Mouse (Mus musculus): ENCODE measurements around the gene Hgd. TPM values are rescaled to one million over a fixed set of nuclear protein-coding genes. Genes with fewer than 3 reads are reported as not detected.
"Not testable (repeated sequence)": the region's sequence is repeated elsewhere in the genome, so short reads cannot be mapped to it uniquely, and the experiment has no call there.

Gene Hgd
- total RNA-seq, 2 experiments from 2014 or later: not detected

DNA sequence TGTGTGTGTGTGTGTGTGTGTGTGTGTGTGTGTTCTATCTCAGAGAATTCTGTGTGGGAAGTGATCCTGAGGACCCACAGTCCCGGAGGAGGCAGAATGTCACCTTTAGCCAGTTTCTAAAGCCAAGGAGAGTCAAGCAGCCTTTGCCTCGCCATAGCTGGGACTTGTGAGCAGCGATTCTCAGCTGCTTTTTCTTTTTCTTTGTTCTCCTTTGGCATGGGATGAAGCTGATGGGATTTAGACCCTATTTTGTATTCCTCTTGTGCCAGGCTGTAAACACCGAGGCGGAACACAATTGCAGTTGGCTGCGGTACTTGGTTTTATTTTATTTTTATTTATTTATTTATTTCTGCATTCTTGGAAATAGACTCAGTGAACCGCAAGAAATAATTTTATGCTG, 49.1 kb downstream of the Hgd start:
- no peak for DNase-seq

GRCm38 (mm10) chr16:37634578-37634977, 54.6 kb downstream of the Hgd start:
- no peak for DNase-seq

- no peak for DNase-seq
Measured at GRCm38 (mm10) chr16:37635095-37635494, 55.1 kb downstream of the Hgd start.

- peak; percentile 28 to 50 for DNase-seq
Measured at GRCm38 (mm10) chr16:37636107-37636506, 56.2 kb downstream of the Hgd start.

DNA sequence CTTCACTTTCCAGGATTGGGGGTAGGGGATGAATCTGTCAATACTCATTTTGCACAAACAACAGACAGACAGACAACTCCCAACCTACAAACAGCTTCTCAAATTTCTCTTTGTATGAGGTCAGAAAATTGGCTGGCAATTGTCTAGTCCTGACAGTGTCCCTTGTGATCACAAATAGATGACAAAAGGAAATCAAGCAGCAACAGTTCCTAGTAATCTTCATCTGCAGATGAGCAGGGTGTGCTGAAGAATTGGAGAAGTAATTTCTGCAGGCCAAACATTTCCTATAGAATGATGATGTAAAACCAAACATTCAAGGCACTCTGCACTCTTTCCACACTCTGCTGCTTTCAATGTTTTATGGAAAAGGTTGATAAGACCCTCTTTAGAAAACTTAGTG, 57.8 kb downstream of the Hgd start:
- no peak for DNase-seq

DNA sequence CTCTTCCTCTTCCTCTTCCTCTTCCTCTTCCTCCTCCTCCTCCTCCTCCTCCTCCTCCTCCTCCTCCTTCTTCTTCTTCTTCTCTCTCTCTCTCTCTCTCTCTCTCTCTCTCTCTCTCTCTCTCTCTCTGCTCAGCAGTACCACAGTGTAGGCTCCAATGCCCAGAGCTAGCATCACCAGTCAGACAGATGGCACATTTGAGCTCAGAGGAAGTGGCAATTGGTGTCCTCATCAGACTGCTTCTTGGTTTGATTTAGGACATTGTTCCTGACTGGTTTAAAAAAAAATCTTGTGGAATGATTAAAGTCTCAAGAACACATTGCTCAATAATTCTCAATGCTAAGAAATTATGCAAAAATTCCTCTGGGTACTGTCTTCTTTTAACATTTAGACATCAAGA, 60.6 kb downstream of the Hgd start:
- not testable (repeated sequence) for DNase-seq

GRCm38 (mm10) chr16:37644486-37644885, 64.5 kb downstream of the Hgd start:
- no peak for DNase-seq

GRCm38 (mm10) chr16:37645211-37645610, 65.3 kb downstream of the Hgd start:
- DNase-seq: no peak

GRCm38 (mm10) chr16:37645799-37646198, 65.8 kb downstream of the Hgd start:
- DNase-seq: no peak

DNA sequence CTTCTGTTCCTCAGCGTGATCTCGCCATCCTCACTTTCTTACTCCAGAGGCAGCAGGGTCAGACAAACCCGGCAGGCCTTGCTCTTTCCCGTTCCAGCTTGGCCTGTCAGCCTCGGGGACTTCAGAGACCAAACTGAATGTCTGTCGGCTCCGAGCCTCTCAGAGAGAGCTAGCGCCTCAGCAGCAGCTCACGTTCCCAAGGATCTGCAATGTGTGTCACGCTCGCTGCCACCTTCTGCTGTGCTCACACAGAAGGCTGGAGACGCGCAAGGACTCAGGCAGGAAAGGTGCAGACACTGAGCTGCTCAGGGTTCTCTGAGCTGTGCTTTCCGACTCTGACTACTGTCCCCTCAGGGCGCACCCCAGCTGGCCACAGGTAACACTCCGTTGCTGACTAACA, 67.1 kb downstream of the Hgd start:
- DNase-seq: no peak

GRCm38 (mm10) chr16:37647936-37648335, 68.0 kb downstream of the Hgd start:
- no peak for DNase-seq

GRCm38 (mm10) chr16:37649068-37649467, 69.1 kb downstream of the Hgd start:
- DNase-seq: no peak

DNA sequence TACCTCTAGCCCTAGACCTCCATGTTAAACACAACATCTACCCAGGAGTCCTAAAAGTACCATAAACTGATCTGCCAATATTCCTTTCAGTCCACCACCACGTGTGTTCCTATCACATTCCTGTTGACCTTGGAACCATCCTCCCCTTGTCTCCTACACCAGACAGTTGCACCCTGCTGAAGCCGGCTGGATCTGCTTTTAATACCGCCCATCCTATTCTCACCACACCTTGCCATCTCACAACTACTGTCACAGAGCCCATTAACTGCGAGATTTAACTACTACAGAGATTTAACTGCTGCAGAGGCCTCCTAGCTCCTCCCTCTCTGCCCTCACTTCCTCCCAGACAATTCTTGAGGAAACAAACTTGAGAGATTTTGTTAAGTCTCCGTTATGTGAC, 71.5 kb downstream of the Hgd start:
- DNase-seq: no peak

GRCm38 (mm10) chr16:37652654-37653053, 72.7 kb downstream of the Hgd start:
- DNase-seq: no peak

GRCm38 (mm10) chr16:37653058-37653457, 73.1 kb downstream of the Hgd start:
- DNase-seq: no peak

- DNase-seq: peak; percentile 97
Measured at GRCm38 (mm10) chr16:37653731-37654657, 74.0 kb downstream of the Hgd start, which contains the start of gene Ndufb4. Gene Ndufb4 (minus strand): TSS chr16:37654453.

- no peak for DNase-seq
Measured at GRCm38 (mm10) chr16:37654831-37655455, 75.0 kb downstream of the Hgd start.

DNA sequence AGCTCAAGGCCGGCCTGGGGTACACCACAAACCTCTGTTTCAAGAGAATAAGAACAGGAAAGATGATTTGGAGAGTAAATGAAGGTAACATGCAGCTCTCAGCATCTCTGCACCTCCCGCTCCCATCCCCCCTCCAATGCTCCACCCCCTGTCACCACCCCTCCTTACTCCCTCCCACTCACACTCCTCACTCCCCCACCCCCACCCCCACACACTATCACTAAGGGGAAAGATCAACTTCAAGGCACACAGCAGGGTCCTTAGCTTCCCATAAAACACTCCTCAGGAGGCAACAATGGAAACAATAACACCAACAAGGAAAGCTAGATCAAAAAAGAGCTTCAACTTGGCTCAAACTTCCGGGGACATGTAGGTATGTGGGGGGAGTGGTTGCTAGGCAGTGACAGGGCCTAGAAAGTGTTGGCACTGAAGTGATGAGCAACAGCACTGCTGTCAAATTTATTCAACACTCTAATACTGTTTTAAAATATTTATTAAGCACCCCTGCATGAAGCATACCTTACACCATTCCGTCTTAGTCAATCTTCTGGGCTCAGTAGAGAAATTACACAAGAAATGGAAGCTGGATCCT, 75.9 kb downstream of the Hgd start:
- no peak for DNase-seq

- DNase-seq: no peak
Measured at GRCm38 (mm10) chr16:37656796-37657195, 76.8 kb downstream of the Hgd start.

GRCm38 (mm10) chr16:37663643-37664459, 83.9 kb downstream of the Hgd start:
- no peak for DNase-seq

DNA sequence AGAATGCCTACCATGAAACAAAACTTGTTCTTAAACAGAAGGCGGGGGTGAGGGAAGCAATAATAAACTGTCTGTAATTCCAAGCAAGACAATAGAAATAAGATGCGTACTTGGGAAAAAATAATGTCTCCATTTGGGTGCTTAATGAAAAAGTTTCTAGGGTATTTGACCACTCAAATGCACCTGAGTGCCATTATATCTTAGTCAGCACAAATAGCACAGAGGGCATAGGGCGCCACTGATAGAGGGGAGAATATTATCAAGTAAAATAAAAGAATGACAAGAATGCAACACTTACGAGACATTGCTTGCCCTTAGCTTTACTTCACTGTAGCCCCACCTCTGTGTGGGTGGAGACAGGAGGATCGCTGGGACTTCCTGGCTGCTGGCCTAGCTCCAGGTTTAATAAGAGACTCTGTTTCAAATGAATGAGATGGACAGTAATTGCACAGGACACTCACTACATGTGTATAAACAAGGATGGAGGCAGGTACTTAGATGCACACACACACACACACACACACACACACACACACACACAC, 85.5 kb downstream of the Hgd start:
- DNase-seq: no peak
